Mouse (Mus musculus) adrenal gland, adult (tissue): Measurements from ENCODE around the gene Col8a2.

Experiments used
- DNase-seq, 2 experiments: peaks; one replicate each; pipeline ENCODE4 v3.0.0; 2022 to 2023; ENCODE audit warnings: low spot score in 1 of 2; ENCODE audit not compliant: inconsistent age in 2 of 2

Gene Col8a2

GRCm38 (mm10) chr4:126325281-126325861 is 38.8 kb downstream of the Col8a2 start, which contains the start of gene Tekt2:
Gene Tekt2, minus strand, starts transcription at chr4:126325688.
- DNase-seq = peak in 1 of 2 experiments; percentile 43

- DNase-seq = no peak
Measured at GRCm38 (mm10) chr4:126326036-126326435, 39.4 kb downstream of the Col8a2 start.

GRCm38 (mm10) chr4:126330295-126330694 is 43.7 kb downstream of the Col8a2 start:
- no peak for DNase-seq

- no peak for DNase-seq
Measured at GRCm38 (mm10) chr4:126331751-126332150, 45.2 kb downstream of the Col8a2 start.

- DNase-seq = no peak
Measured at GRCm38 (mm10) chr4:126332358-126332757, 45.8 kb downstream of the Col8a2 start.

- DNase-seq = no peak
Measured at GRCm38 (mm10) chr4:126339461-126339860, 52.9 kb downstream of the Col8a2 start.

- DNase-seq = no peak
Measured at GRCm38 (mm10) chr4:126343451-126343850, 56.9 kb downstream of the Col8a2 start.

- no peak for DNase-seq
Measured at GRCm38 (mm10) chr4:126360069-126360468, 73.5 kb downstream of the Col8a2 start.
